Mouse (Mus musculus) forebrain, postnatal 0 days (tissue): ENCODE results near the gene Tlr7. TPM values are rescaled to one million over a fixed set of nuclear protein-coding genes. Genes with fewer than 3 reads are reported as not detected.

Experiments
- ATAC-seq: fragments of 200-750 bp; cut with Nextera tagmentation; 2 replicates; pipeline ENCODE4 v1.8.0; 2017; ENCODE audit warnings: mild to moderate bottlenecking, moderate library complexity
- DNase-seq: peaks from one replicate; pipeline ENCODE4 v3.0.0-alpha.2; 2015
- H3K27ac ChIP-seq: fragments of 300-500 bp; sonication (generic); 2 replicates; pipeline ENCODE4 v1.5.1; 2014; ENCODE audit warnings: low read depth, mild to moderate bottlenecking, antibody characterized with exemption, low read length, moderate library complexity, mixed read lengths
- H3K27me3 ChIP-seq: fragments of 300-500 bp; sonication (generic); 2 replicates; pipeline ENCODE4 v1.6.1; 2014; ENCODE audit warnings: mild to moderate bottlenecking, low read length, mixed read lengths; ENCODE audit not compliant: insufficient read depth
- H3K36me3 ChIP-seq: fragments of 300-500 bp; sonication (generic); 2 replicates; pipeline ENCODE4 v1.6.1; 2014; ENCODE audit warnings: mild to moderate bottlenecking, moderate library complexity; ENCODE audit not compliant: insufficient read depth
- H3K4me1 ChIP-seq: fragments of 300-500 bp; sonication (generic); 2 replicates; pipeline ENCODE4 v1.6.1; 2014; ENCODE audit warnings: antibody characterized with exemption; ENCODE audit not compliant: insufficient read depth
- H3K4me2 ChIP-seq: fragments of 300-500 bp; sonication (generic); 2 replicates; pipeline ENCODE4 v1.6.1; 2014; ENCODE audit warnings: low read depth, mild to moderate bottlenecking, moderate library complexity
- H3K4me3 ChIP-seq: fragments of 300-500 bp; sonication (generic); 2 replicates; pipeline ENCODE4 v1.5.1; 2014; ENCODE audit warnings: low read depth, low read length, mixed read lengths
- H3K9ac ChIP-seq: fragments of 300-500 bp; sonication (generic); 2 replicates; pipeline ENCODE4 v1.6.1; 2014; ENCODE audit warnings: mild to moderate bottlenecking
- H3K9me3 ChIP-seq: fragments of 300-500 bp; sonication (generic); 2 replicates; pipeline ENCODE4 v1.6.1; 2016; ENCODE audit warnings: low read length
- CTCF ChIP-seq: sonication (generic); IDR thresholded peaks from 2 replicates; pipeline ENCODE4 v1.5.1; 2016; ENCODE audit warnings: antibody characterized with exemption, control low read depth, low read depth
- WGBS: fragments of 180-500 bp; shearing (Covaris S2); extraction: QIAGEN DNeasy Blood & Tissue Kit; methylation state at CpG from one replicate; pipeline ENCODE4 v1.1.7; 2014; 5-methylcytosine and 5-hydroxymethylcytosine counted together
- polyA plus RNA-seq: library from polyadenylated mRNA; unstranded; fragments of >200 nt; fragmentation: Nextera tagmentation; extraction: Ambion mirVana; gene quantifications from 2 replicates; pipeline ENCODE4 v1.2.1, GENCODE M21; 2015
- total RNA-seq: library from RNA; depleted of rRNA; stranded (reverse); fragments of >200 nt; gene quantifications from 2 replicates; pipeline ENCODE4 v1.2.3, GENCODE M21; 2014; rRNA removed

Tlr7 gene
- total and polyA plus RNA-seq, 2 experiments from 2014 or later: 1.2 to 1.9 TPM

DNA sequence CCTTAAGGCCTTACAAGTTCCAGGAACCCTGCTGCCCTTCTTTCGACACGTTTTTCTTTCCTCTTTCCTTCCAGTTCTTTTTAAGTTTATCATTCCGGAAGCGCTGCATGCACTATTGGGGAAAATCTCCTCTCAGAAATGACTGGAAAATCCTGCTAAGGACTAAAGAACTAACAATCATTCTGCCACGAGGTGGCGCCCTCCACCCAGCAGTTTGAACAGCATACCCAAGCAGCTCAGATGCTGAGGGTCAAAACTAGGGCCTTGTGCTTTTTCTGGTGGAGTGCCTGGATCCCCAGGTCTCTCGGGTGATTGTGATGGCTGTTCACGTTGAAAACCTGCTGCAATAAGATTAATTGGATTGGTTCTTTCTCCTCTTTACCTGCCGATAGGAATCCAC, 53.4 kb downstream of the Tlr7 start:
- ATAC-seq: peak; percentile 29; the same call in 1 of the 2 replicates

DNA sequence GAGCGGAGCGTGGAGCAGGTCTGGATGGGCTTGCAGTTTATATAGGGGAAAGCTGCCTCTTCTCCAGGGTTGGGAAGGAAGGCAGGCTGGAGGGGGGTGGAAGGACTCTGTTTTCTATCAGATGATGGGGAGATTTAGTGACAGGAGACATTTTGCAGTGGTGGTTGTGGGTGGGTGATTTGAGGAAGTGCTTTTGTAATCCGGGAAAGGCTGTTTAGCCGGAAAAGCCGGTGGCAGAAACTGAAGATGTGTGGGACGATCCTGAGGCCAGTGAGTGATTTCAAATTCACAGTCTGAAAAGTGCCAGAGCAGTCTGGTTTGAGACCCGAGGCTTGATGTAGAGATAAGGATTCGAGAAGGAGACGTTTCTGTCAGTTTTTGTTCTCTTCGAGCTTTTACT, 53.8 kb downstream of the Tlr7 start:
- no peaks in the 10 kb centered on the region for H3K36me3 ChIP-seq
- whole genome bisulfite sequencing: 74% methylated on average over 10 of the region's 10 CpGs
- H3K4me3 ChIP-seq: no peak overlapping the region
- H3K9me3 ChIP-seq: no peaks in the 10 kb centered on the region
- no peaks in the 10 kb centered on the region for H3K4me1 ChIP-seq
- H3K9ac ChIP-seq: no peak overlapping the region
- DNase-seq (no peak), ATAC-seq (no peak)
- H3K27ac ChIP-seq: no peak overlapping the region
- no peak overlapping the region for H3K4me2 ChIP-seq
- TF ChIP-seq CTCF: no peak
- H3K27me3 ChIP-seq: no peaks in the 10 kb centered on the region

More for the DNA sequence above, 53.4 kb downstream of the Tlr7 start:
- DNase-seq: peak; percentile 80
- Histone ChIP-seq H3K9ac (no peak overlapping the region), H3K4me1 (no peaks in the 10 kb centered on the region), H3K36me3 (no peaks in the 10 kb centered on the region), H3K9me3 (no peaks in the 10 kb centered on the region), H3K4me3 (no peak overlapping the region), H3K27ac (no peak overlapping the region), H3K4me2 (no peak overlapping the region), H3K27me3 (no peaks in the 10 kb centered on the region)
- WGBS: 28% methylated on average over 9 of the region's 9 CpGs
- TF ChIP-seq CTCF: peak; percentile 78

DNA sequence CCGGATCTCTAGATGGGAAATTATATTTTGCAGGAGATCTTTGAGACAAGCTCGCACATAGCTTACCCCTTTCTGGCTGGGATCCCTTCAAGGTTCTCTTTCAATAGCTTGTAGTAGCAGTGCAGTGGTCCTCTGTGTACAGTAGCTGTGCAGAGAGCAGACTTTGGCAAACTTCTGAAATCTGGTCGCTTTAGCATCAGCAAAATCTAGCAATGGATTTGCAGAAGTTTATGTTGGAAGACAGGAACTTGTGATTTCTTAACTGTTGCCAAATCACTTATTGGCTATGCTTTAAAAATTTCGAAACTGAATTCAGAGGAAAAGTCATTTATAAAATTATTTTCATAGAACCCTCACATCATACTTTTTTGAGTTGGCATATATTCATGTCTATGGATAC, 66.3 kb downstream of the Tlr7 start, which contains the start of gene Tlr8:
Gene Tlr8, minus strand, starts transcription at position 244 of the 400 bp plus-strand sequence.
- no peak within 1 kb of the TSS for H3K27ac ChIP-seq
- no peaks in the 10 kb centered on the region for H3K36me3 ChIP-seq
- H3K4me1 ChIP-seq: no peaks in the 10 kb centered on the region
- DNase-seq (no peak), ATAC-seq (no peak)
- no peak within 1 kb of the TSS for H3K4me3 ChIP-seq
- TF ChIP-seq CTCF: no peak
- H3K4me2 ChIP-seq: no peak within 1 kb of the TSS
- 64% methylated on average over 4 of the region's 4 CpGs for WGBS
- no peak within 1 kb of the TSS for H3K9ac ChIP-seq
- H3K27me3 ChIP-seq: no peaks in the 10 kb centered on the region
- H3K9me3 ChIP-seq: no peaks in the 10 kb centered on the region

DNA sequence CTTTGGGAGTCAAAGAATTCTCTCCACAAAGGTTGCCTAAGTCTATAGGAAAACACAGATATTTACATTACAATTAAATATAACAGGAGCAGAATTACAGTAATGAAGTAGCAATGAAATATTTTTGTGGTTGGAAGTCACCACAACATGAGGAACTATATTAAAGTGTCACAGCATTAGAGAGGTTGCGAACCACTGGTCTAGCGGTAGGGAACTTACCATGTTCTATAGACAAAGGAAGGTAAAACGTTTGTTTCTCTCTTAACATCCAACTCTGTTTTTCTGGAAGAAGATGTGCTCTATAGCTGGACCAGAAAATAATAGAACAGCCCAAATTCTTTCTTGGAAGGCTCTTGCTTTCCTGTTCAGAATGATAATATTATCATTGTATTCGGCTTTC, 66.8 kb downstream of the Tlr7 start:
- TF ChIP-seq CTCF: no peak
- H3K27me3 ChIP-seq: no peaks in the 10 kb centered on the region
- H3K9ac ChIP-seq: no peak overlapping the region
- H3K4me2 ChIP-seq: no peak overlapping the region
- no peaks in the 10 kb centered on the region for H3K4me1 ChIP-seq
- no peaks in the 10 kb centered on the region for H3K9me3 ChIP-seq
- no peak overlapping the region for H3K4me3 ChIP-seq
- DNase-seq: no peak
- no peaks in the 10 kb centered on the region for H3K36me3 ChIP-seq
- whole genome bisulfite sequencing: 87% methylated on average over 4 of the region's 4 CpGs
- H3K27ac ChIP-seq: no peak overlapping the region
- no peak for ATAC-seq

Other genes starting within 250 kb of the Tlr7 start
- gene Tmsb4x, start 121.2 kb downstream of the Tlr7 start, total RNA-seq: 2,260 and 3,868 TPM in 2 replicates
- gene Tmsb4x, start 121.2 kb downstream of the Tlr7 start, polyA plus RNA-seq: 5,725 and 7,393 TPM in 2 replicates
- gene Tlr8, start 66.2 kb downstream of the Tlr7 start, total RNA-seq: 0.31 and 0.52 TPM in 2 replicates
- gene Tlr8, start 66.2 kb downstream of the Tlr7 start, polyA plus RNA-seq: not detected in 2 replicates
- gene Prps2, start 52.2 kb upstream of the Tlr7 start, total RNA-seq: 11.5 and 13.5 TPM in 2 replicates
- 8.6 and 11.7 TPM in 2 replicates for gene Prps2, start 52.2 kb upstream of the Tlr7 start, polyA plus RNA-seq